Mouse (Mus musculus): ENCODE measurements around the gene Adnp.
A peak's percentile ranks its signal among the peaks of the same experiment; 100 is the strongest.

Adnp gene

GRCm38 (mm10) chr2:168205681-168206631, 956 bp downstream of the Adnp start:
- DNase-seq (ENCODE audit: low read depth, low spot score): peak; percentile 43

GRCm38 (mm10) chr2:168205265-168205664, 1.6 kb downstream of the Adnp start:
- DNase-seq (ENCODE audit: low read depth, low spot score): peak; percentile 98

- no peak for DNase-seq (ENCODE audit: low read depth, low spot score)
Measured at GRCm38 (mm10) chr2:168204476-168204999, 2.4 kb downstream of the Adnp start.

- no peak for DNase-seq (ENCODE audit: low read depth, low spot score)
Measured at GRCm38 (mm10) chr2:168200014-168200691, 6.8 kb downstream of the Adnp start.

GRCm38 (mm10) chr2:168199476-168199875, 7.4 kb downstream of the Adnp start:
- DNase-seq (ENCODE audit: low read depth, low spot score): no peak

DNA sequence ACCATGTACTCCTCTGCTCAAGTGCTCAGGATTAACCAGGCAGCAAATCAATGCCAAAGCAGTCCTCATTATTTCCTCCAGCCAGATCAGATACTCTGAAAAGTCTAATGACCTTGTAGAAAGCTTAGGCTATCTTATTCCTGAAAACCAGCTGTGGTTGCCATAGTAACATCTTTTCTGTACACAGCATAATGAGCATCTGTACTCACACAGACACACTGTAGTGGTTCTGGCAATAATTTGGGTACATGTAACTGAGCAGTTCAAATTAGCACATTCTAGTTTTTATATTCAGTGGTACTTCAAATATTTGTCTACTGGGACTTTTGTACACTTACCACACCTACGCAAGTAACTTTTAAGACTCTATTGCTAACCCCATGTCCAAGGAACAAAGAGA, 8.5 kb downstream of the Adnp start:
- peak; percentile 24 for DNase-seq (ENCODE audit: low read depth, low spot score)

GRCm38 (mm10) chr2:168195721-168196120, 11.2 kb downstream of the Adnp start:
- DNase-seq (ENCODE audit: low read depth, low spot score): no peak

DNA sequence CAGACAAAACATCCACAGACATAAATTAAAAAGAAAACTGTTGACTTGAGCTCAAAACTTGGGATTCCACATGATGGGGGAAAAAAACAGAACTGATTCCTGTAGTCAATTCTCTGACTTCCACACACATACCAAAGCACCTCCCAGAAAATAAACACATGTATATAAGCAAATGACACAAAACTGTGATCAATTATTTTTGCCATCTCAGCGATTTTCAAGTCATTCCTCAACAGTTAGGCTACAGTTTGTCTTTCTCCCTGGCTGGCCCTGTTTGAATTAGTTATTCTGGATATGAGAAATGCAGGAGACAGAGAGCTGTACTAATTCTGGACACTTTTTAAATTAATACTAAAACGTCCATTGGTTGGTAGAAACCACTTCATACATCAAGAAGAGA, 13.2 kb downstream of the Adnp start:
- DNase-seq (ENCODE audit: low read depth, low spot score): no peak

GRCm38 (mm10) chr2:168191856-168192255, 15.1 kb downstream of the Adnp start:
- peak; percentile 35 for DNase-seq (ENCODE audit: low read depth, low spot score)

DNA sequence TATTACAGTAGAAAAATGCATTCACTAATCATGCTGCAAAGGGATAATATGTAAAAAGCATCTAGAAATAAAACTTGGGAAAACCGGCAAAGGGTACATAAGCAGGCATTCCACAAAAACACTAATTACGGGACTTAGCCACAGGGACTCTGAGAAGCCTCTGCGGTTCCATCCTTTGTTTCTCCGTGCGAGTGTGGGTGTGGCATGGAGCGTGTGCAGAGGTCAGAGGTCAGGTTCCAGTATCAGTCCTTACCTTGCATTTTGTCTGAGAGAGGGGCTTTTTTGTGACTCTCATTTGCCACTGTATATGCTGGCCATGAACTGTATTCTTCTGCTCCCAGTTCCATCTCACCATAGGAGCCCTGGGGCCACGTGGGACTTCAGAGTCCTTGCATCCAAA, 31.0 kb downstream of the Adnp start:
- no peak for DNase-seq (ENCODE audit: low read depth, low spot score)

- peak; percentile 42 for DNase-seq (ENCODE audit: low read depth, low spot score)
Measured at GRCm38 (mm10) chr2:168170167-168170685, 36.7 kb downstream of the Adnp start.

GRCm38 (mm10) chr2:168169800-168170113, 37.2 kb downstream of the Adnp start:
- no peak for DNase-seq (ENCODE audit: low read depth, low spot score)

GRCm38 (mm10) chr2:168168892-168169799, 37.8 kb downstream of the Adnp start:
- no peak for DNase-seq (ENCODE audit: low read depth, low spot score)

- no peak for DNase-seq (ENCODE audit: low read depth, low spot score)
Measured at GRCm38 (mm10) chr2:168167781-168168180, 39.1 kb downstream of the Adnp start.

GRCm38 (mm10) chr2:168166750-168167460, 40.0 kb downstream of the Adnp start:
- DNase-seq (ENCODE audit: low read depth, low spot score): no peak

DNA sequence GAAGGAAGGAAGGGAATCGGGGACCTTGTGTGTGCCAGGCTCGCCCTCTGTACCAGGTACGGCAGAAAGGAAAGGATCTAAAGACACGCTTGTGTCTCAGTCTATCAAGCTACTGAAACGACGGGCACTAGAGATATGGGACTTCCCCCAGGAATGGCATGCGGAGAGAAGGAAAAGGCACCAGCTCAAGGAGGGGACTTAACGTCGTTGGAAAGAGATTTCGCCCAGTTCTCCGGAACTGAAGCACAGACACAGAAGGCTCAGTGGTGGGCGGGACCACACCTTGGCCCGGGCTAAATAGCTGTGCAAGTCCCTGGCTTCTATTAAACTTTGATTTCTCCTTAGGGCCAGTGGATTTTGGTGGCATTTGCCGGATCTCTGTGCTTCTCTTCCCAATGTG, 44.9 kb downstream of the Adnp start:
- no peak for DNase-seq (ENCODE audit: low read depth, low spot score)

DNA sequence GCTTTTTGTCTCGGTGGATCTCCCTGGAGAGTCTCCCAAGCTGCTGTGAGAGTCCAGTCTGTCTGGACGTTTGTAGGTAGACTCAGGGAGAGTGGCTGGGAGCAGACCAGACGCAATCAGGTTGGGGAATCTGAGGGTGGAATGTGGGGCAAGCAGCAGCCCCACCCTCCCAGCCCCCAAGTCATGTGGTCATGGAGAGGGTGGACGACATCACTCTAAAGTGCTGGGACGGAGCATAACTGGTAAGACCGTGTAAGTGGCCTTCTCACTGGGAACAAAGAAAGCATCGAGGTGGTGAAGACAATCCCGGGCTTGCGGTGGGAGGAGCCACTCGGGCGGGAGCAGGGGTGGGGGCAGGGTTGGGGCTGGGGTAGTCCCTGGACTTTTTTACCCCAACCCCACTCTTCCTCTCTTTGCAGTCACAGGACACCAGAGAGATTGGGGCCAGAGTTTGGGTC, 45.4 kb downstream of the Adnp start:
- DNase-seq (ENCODE audit: low read depth, low spot score): no peak

- DNase-seq (ENCODE audit: low read depth, low spot score): no peak
Measured at GRCm38 (mm10) chr2:168160370-168160930, 46.5 kb downstream of the Adnp start.

- DNase-seq (ENCODE audit: low read depth, low spot score): peak; percentile 18
Measured at GRCm38 (mm10) chr2:168158911-168159711, 47.8 kb downstream of the Adnp start.

Data from brain, adult 2 months (tissue).